19 mouse cellular contexts compared by ENCODE assay signal in genomic region chr17:91333790-91334189, GRCm38 (mm10).
"Had no signal": no experiment of that assay in that cellular context is flagged by ENCODE, and none has a peak within 500 bp of the region (broad histone marks: within the 10 kb centered on the region; RNA-seq: fewer than 3 reads in every experiment).

No protein-coding gene starts in this region.

- H3K4me2 ChIP-seq: lung, embryonic 14.5 days; midbrain, embryonic 12.5 days; neural tube, embryonic 13.5 days; neural tube, embryonic 15.5 days had no signal

- H3K9me3 ChIP-seq: midbrain, embryonic 10.5 days; midbrain, embryonic 12.5 days; neural tube, embryonic 13.5 days; neural tube, embryonic 15.5 days had no signal

- H3K36me3 ChIP-seq: midbrain, embryonic 10.5 days; midbrain, embryonic 12.5 days; neural tube, embryonic 13.5 days; neural tube, embryonic 15.5 days had no signal

- H3K27ac ChIP-seq: midbrain, embryonic 10.5 days; midbrain, embryonic 12.5 days; neural tube, embryonic 13.5 days; neural tube, embryonic 15.5 days had no signal

- H3K4me1 ChIP-seq: midbrain, embryonic 10.5 days; midbrain, embryonic 12.5 days; neural tube, embryonic 13.5 days; neural tube, embryonic 15.5 days had no signal

- H3K4me3 ChIP-seq: midbrain, embryonic 10.5 days; midbrain, embryonic 12.5 days; myocyte; neural tube, embryonic 13.5 days; neural tube, embryonic 15.5 days had no signal

- DNase-seq: lung, adult 18-20 months; lung, embryonic 14.5 days; lung, postnatal 10 days; lung, postnatal 4 days; midbrain, embryonic 14.5 days; retina, postnatal 1 day; right cerebral cortex, adult 18-20 months; right cerebral cortex, postnatal 25 days; right cerebral cortex, postnatal 4 days; spleen, adult 18-20 months; thymus, adult 18-20 months; thymus, postnatal 14 days; thymus, postnatal 36 days had no signal

- ATAC-seq: midbrain, embryonic 16.5 days had no signal

- H3K27me3 ChIP-seq: midbrain, embryonic 12.5 days; neural tube, embryonic 13.5 days; neural tube, embryonic 15.5 days had no signal

- H3K9ac ChIP-seq: lung, embryonic 14.5 days; midbrain, embryonic 12.5 days; neural tube, embryonic 13.5 days; neural tube, embryonic 15.5 days had no signal
